Mouse (Mus musculus): ENCODE data around the gene Clmn. TPM values are rescaled to one million over a fixed set of nuclear protein-coding genes. Genes with fewer than 3 reads are reported as not detected.

Clmn gene
- polyA plus RNA-seq, 1 experiment from 2014 or later: 8.8 TPM

DNA sequence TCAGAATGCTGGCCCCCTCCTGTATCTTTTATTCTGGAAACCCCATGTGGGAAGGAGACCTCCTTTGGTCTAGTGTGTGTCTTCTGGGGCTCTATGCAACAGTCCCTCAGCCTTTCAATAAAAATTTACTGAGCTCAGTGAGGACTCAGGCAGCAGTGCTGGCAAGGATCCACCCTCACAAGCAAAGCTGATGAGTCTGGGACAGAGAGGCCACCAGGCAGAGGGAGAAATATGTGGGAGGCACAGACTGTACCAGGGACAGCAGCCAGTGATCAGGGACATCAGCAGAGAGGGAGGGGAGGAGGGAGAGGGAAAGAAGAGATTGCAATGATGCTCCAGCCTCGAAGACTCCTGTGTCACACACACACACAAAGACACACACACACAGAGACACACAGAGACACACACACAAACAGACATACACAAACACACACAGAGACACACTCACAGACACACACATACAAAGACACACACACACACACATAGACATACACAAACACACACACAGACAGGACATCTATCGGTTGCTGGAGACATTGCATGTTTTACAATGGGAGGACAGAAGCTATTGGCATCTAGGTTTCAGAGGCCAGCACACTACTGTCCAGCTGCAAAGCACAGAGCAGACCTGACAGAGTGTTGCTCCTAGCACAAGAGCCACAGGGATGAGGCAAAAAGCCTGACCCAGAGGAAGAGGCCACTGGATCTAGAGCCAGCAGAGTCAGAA is 27.6 kb downstream of the Clmn start:
- H3K9ac ChIP-seq (ENCODE audit: low read depth, low read length): no peak overlapping the region
- no peaks in the 10 kb centered on the region for H3K36me3 ChIP-seq (ENCODE audit: control insufficient read depth, insufficient read depth)
- H3K27ac ChIP-seq (ENCODE audit: low read depth, low read length): no peak overlapping the region
- no peak overlapping the region for H3K4me3 ChIP-seq (ENCODE audit: low read depth, low read length)
- TF ChIP-seq CTCF (IDR thresholded peaks at IDR 0.05; ENCODE audit: low read depth): peak; percentile 39
- H3K27me3 ChIP-seq (replicated peaks; ENCODE audit: control insufficient read depth, insufficient read depth, low read length): no peaks in the 10 kb centered on the region
- peaks cover 14% of the 10 kb centered on the region for H3K4me1 ChIP-seq (replicated peaks; ENCODE audit: control insufficient read depth, insufficient read depth, low read length)
- 63% methylated on average over 2 of the region's 2 CpGs for WGBS
- H3K4me2 ChIP-seq (replicated peaks; ENCODE audit: low read depth): no peak overlapping the region
- H3K9me3 ChIP-seq (ENCODE audit: control insufficient read depth): no peaks in the 10 kb centered on the region
- ATAC-seq: no peak

DNA sequence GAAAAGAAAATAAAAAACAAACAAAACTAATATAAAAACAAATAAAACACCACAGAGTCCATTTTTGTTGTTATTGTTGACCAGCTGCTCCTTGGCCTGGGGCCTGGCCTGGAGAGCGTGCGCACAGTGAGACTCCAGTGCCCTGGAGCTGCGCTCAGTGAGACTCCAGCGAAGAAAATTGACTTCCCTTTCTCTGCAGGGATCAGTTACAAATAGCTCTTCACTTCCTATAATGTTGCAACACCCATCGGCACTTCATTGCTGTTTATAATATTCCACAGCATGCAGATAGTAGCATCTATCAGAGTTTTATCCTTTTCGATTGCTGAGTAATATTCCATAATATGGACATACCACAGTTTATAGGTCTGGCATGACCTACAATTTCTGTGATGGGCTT is 28.6 kb downstream of the Clmn start:
- H3K36me3 ChIP-seq (ENCODE audit: control insufficient read depth, insufficient read depth): no peaks in the 10 kb centered on the region
- H3K4me1 ChIP-seq (replicated peaks; ENCODE audit: control insufficient read depth, insufficient read depth, low read length): peaks cover 12% of the 10 kb centered on the region
- no peaks in the 10 kb centered on the region for H3K27me3 ChIP-seq (replicated peaks; ENCODE audit: control insufficient read depth, insufficient read depth, low read length)
- no peak overlapping the region for H3K4me2 ChIP-seq (replicated peaks; ENCODE audit: low read depth)
- no peaks in the 10 kb centered on the region for H3K9me3 ChIP-seq (ENCODE audit: control insufficient read depth)
- no peak for ATAC-seq
- no peak overlapping the region for H3K9ac ChIP-seq (ENCODE audit: low read depth, low read length)
- no peak overlapping the region for H3K4me3 ChIP-seq (ENCODE audit: low read depth, low read length)
- H3K27ac ChIP-seq (ENCODE audit: low read depth, low read length): no peak overlapping the region
- no peak for TF ChIP-seq CTCF (IDR thresholded peaks at IDR 0.05; ENCODE audit: low read depth)
- WGBS: 89% methylated on average over 6 of the region's 6 CpGs

DNA sequence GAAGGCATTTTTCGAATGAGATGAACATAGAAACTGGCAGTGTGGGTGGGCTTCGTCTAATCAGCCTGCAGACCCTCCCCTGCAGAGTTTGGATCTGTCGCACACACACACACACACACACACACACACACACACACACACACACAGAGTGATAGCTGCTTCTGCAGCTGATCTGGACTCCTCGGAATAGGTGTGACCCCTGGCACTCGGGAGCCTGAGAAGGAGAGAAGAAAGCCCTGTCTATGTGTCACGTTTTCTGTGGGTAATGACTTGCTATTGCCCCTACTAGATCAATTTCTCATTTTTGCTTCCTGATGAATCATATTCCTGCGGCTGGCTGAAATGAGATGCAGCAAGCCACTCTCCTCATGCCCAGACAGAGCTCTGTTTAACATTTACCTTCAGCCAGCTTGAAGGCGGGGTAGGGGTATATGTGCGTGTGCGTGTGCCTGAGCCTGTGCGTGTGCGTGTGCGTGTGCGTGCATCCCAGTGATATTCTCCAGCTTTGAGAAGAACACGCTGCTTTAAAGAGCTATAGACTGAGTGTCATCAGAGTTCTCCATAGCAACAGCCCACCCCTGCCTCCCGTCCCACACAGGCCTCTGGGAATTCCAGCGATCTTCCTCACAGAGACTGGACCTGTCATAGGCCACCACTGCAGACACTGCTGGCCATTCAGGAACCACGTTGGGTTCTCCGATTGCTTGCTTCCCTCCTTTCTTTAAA is 29.3 kb downstream of the Clmn start:
- H3K9ac ChIP-seq (ENCODE audit: low read depth, low read length): no peak overlapping the region
- H3K36me3 ChIP-seq (ENCODE audit: control insufficient read depth, insufficient read depth): no peaks in the 10 kb centered on the region
- 64% methylated on average over 19 of the region's 19 CpGs for whole genome bisulfite sequencing
- H3K27ac ChIP-seq (ENCODE audit: low read depth, low read length): no peak overlapping the region
- peaks cover 10% of the 10 kb centered on the region; the same call in 1 of the 2 replicates for H3K4me1 ChIP-seq (replicated peaks; ENCODE audit: control insufficient read depth, insufficient read depth, low read length)
- no peak overlapping the region for H3K4me3 ChIP-seq (ENCODE audit: low read depth, low read length)
- no peak for TF ChIP-seq CTCF (IDR thresholded peaks at IDR 0.05; ENCODE audit: low read depth)
- H3K9me3 ChIP-seq (ENCODE audit: control insufficient read depth): no peaks in the 10 kb centered on the region
- H3K4me2 ChIP-seq (replicated peaks; ENCODE audit: low read depth): no peak overlapping the region
- peak; percentile 50; the same call in 1 of the 2 replicates for ATAC-seq
- H3K27me3 ChIP-seq (replicated peaks; ENCODE audit: control insufficient read depth, insufficient read depth, low read length): no peaks in the 10 kb centered on the region

DNA sequence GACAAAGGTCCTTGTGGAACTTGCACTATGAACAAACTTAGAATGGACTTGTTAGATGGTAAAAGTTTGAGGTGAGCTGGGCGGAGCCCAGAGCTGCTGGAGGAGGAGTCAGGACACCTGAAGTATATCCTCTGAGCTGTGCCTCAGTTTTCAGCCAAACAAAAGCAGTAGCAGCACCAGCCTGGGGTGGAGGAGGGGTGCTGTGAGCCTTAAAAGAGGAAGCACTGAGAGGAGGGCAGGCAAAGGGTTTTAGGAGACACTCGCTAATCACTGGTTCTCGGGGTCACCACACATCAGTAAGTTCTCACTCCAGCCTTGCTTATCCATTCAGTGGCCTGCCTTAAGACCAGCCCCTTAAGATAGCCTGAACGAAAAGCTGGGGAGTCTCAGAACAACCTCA is 30.1 kb downstream of the Clmn start:
- H3K4me2 ChIP-seq (replicated peaks; ENCODE audit: low read depth): no peak overlapping the region
- H3K4me1 ChIP-seq (replicated peaks; ENCODE audit: control insufficient read depth, insufficient read depth, low read length): peaks cover 11% of the 10 kb centered on the region; the same call in 1 of the 2 replicates
- H3K4me3 ChIP-seq (ENCODE audit: low read depth, low read length): no peak overlapping the region
- no peaks in the 10 kb centered on the region for H3K27me3 ChIP-seq (replicated peaks; ENCODE audit: control insufficient read depth, insufficient read depth, low read length)
- H3K9ac ChIP-seq (ENCODE audit: low read depth, low read length): no peak overlapping the region
- no peak overlapping the region for H3K27ac ChIP-seq (ENCODE audit: low read depth, low read length)
- TF ChIP-seq CTCF (IDR thresholded peaks at IDR 0.05; ENCODE audit: low read depth): no peak
- H3K36me3 ChIP-seq (ENCODE audit: control insufficient read depth, insufficient read depth): no peaks in the 10 kb centered on the region
- ATAC-seq: no peak
- no peaks in the 10 kb centered on the region for H3K9me3 ChIP-seq (ENCODE audit: control insufficient read depth)
- WGBS: 77% methylated on average over 4 of the region's 4 CpGs

DNA sequence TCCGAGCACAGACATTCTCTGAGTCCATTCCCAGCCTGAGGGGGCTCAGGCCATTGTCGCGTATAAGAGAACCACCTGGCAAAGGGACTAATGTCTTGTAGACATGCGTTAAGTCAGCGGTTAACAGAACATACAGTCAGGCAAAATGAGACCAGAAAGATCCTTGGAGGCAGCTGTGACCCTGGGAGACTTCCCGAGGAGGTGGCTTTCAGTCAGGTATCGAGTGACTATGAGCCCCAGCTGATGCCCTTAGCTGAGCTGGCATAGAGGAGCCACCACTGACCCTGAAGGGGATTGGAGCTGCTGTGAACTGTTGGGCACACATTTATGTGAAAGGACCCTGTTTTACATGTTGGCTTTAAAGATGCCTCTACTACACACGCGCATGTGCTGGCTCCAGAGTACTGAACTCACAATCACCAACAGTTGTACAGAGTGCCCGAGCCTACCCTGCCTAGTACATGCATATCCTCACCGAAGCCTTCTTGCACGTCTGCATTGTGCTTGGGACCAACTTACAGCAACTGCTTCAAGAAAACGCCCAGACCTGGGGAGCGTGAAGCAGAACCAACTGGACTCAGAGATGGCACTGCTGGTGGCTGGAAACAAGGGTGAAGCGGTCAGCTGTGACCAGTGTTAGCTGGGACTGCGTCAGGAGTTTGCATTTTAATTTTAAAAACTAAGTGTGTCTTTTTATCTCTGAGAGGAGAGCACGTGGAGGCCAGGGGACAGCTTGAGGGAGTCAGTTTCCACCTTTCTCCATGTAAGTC is 34.0 kb downstream of the Clmn start:
- 84% methylated on average over 17 of the region's 17 CpGs for WGBS
- no peaks in the 10 kb centered on the region for H3K9me3 ChIP-seq (ENCODE audit: control insufficient read depth)
- no peaks in the 10 kb centered on the region for H3K36me3 ChIP-seq (ENCODE audit: control insufficient read depth, insufficient read depth)
- no peak overlapping the region for H3K4me2 ChIP-seq (replicated peaks; ENCODE audit: low read depth)
- no peak for TF ChIP-seq CTCF (IDR thresholded peaks at IDR 0.05; ENCODE audit: low read depth)
- no peaks in the 10 kb centered on the region for H3K27me3 ChIP-seq (replicated peaks; ENCODE audit: control insufficient read depth, insufficient read depth, low read length)
- H3K4me1 ChIP-seq (replicated peaks; ENCODE audit: control insufficient read depth, insufficient read depth, low read length): 0 out of 2 replicates have a peak, but pooled peaks cover 11% of the 10 kb centered on the region
- no peak overlapping the region for H3K4me3 ChIP-seq (ENCODE audit: low read depth, low read length)
- no peak overlapping the region for H3K27ac ChIP-seq (ENCODE audit: low read depth, low read length)
- H3K9ac ChIP-seq (ENCODE audit: low read depth, low read length): no peak overlapping the region
- ATAC-seq: no peak

DNA sequence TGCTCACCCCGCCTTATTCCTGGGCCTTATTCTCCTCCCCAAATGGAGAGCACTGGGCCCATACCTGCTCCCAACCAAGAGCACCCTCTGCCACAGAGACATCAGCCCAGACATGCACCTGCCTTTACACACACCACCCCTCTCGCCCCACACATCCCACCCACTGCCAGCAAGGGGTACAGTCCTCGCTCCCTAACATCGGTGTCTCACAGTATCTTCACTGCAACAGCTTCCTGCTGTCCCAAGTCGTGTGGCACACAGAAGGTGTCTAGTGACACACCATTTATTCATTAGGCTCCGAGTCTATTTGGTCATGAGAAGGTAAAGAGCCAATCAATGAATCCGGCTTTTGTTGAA is 34.6 kb downstream of the Clmn start:
- no peaks in the 10 kb centered on the region for H3K36me3 ChIP-seq (ENCODE audit: control insufficient read depth, insufficient read depth)
- no peaks in the 10 kb centered on the region for H3K27me3 ChIP-seq (replicated peaks; ENCODE audit: control insufficient read depth, insufficient read depth, low read length)
- H3K9ac ChIP-seq (ENCODE audit: low read depth, low read length): no peak overlapping the region
- ATAC-seq: no peak
- H3K27ac ChIP-seq (ENCODE audit: low read depth, low read length): 0 out of 2 replicates have a peak overlapping the region, but pooled peaks have one; percentile 11
- WGBS: 49% methylated on average over 7 of the region's 7 CpGs
- H3K4me1 ChIP-seq (replicated peaks; ENCODE audit: control insufficient read depth, insufficient read depth, low read length): 0 out of 2 replicates have a peak, but pooled peaks cover 14% of the 10 kb centered on the region
- no peak for TF ChIP-seq CTCF (IDR thresholded peaks at IDR 0.05; ENCODE audit: low read depth)
- no peaks in the 10 kb centered on the region for H3K9me3 ChIP-seq (ENCODE audit: control insufficient read depth)
- 0 out of 2 replicates have a peak overlapping the region, but pooled peaks have one; percentile 27 for H3K4me2 ChIP-seq (replicated peaks; ENCODE audit: low read depth)
- H3K4me3 ChIP-seq (ENCODE audit: low read depth, low read length): no peak overlapping the region

Data from intestine, postnatal 0 days (tissue).